Mouse (Mus musculus) forebrain, postnatal 0 days (tissue): ENCODE measurements at regions not wholly inside any gene's neighbourhood (a gene's known extent, or its start where the extent isn't known, plus 50 kb on each side); places are given as distances from the start of the nearest gene placed in this dataset.

ENCODE experiments used
- ATAC-seq: fragments of 200-750 bp; cut with Nextera tagmentation; 2 replicates; pipeline ENCODE4 v1.8.0; 2017; ENCODE audit warnings: mild to moderate bottlenecking, moderate library complexity
- DNase-seq: peaks from one replicate; pipeline ENCODE4 v3.0.0-alpha.2; 2015
- H3K27ac ChIP-seq: fragments of 300-500 bp; sonication (generic); 2 replicates; pipeline ENCODE4 v1.5.1; 2014; ENCODE audit warnings: low read depth, mild to moderate bottlenecking, antibody characterized with exemption, low read length, moderate library complexity, mixed read lengths
- H3K27me3 ChIP-seq: fragments of 300-500 bp; sonication (generic); 2 replicates; pipeline ENCODE4 v1.6.1; 2014; ENCODE audit warnings: mild to moderate bottlenecking, low read length, mixed read lengths; ENCODE audit not compliant: insufficient read depth
- H3K36me3 ChIP-seq: fragments of 300-500 bp; sonication (generic); 2 replicates; pipeline ENCODE4 v1.6.1; 2014; ENCODE audit warnings: mild to moderate bottlenecking, moderate library complexity; ENCODE audit not compliant: insufficient read depth
- H3K4me1 ChIP-seq: fragments of 300-500 bp; sonication (generic); 2 replicates; pipeline ENCODE4 v1.6.1; 2014; ENCODE audit warnings: antibody characterized with exemption; ENCODE audit not compliant: insufficient read depth
- H3K4me2 ChIP-seq: fragments of 300-500 bp; sonication (generic); 2 replicates; pipeline ENCODE4 v1.6.1; 2014; ENCODE audit warnings: low read depth, mild to moderate bottlenecking, moderate library complexity
- H3K4me3 ChIP-seq: fragments of 300-500 bp; sonication (generic); 2 replicates; pipeline ENCODE4 v1.5.1; 2014; ENCODE audit warnings: low read depth, low read length, mixed read lengths
- H3K9ac ChIP-seq: fragments of 300-500 bp; sonication (generic); 2 replicates; pipeline ENCODE4 v1.6.1; 2014; ENCODE audit warnings: mild to moderate bottlenecking
- H3K9me3 ChIP-seq: fragments of 300-500 bp; sonication (generic); 2 replicates; pipeline ENCODE4 v1.6.1; 2016; ENCODE audit warnings: low read length
- CTCF ChIP-seq: sonication (generic); IDR thresholded peaks from 2 replicates; pipeline ENCODE4 v1.5.1; 2016; ENCODE audit warnings: antibody characterized with exemption, control low read depth, low read depth
- WGBS: fragments of 180-500 bp; shearing (Covaris S2); extraction: QIAGEN DNeasy Blood & Tissue Kit; methylation state at CpG from one replicate; pipeline ENCODE4 v1.1.7; 2014; 5-methylcytosine and 5-hydroxymethylcytosine counted together

- H3K9ac ChIP-seq: no peak overlapping the region
- ATAC-seq: no peak
- H3K4me3 ChIP-seq: no peak overlapping the region
- peak; percentile 11 for DNase-seq
- no peak overlapping the region for H3K4me2 ChIP-seq
- H3K4me1 ChIP-seq: no peaks in the 10 kb centered on the region
- no peaks in the 10 kb centered on the region for H3K27me3 ChIP-seq
- whole genome bisulfite sequencing: 60% methylated on average over 6 of the region's 6 CpGs
- no peaks in the 10 kb centered on the region for H3K9me3 ChIP-seq
- H3K27ac ChIP-seq: no peak overlapping the region
- no peaks in the 10 kb centered on the region for H3K36me3 ChIP-seq
- TF ChIP-seq CTCF: no peak
Measured at GRCm38 (mm10) chr5:132594796-132595195, 51.7 kb upstream of the Auts2 start.
